Mouse (Mus musculus) mature B cell (primary cell): Measurements from ENCODE around the gene Rabif.
"Not testable (repeated sequence)": the region's sequence is repeated elsewhere in the genome, so short reads cannot be mapped to it uniquely, and the experiment has no call there.

ENCODE experiments used
- in situ Hi-C: fragments of 300-500 bp; cut with MboI; formaldehyde crosslinking; loops from 2 replicates; pipeline ENCODE4 v1.14.3; 2019

The Rabif gene

DNA sequence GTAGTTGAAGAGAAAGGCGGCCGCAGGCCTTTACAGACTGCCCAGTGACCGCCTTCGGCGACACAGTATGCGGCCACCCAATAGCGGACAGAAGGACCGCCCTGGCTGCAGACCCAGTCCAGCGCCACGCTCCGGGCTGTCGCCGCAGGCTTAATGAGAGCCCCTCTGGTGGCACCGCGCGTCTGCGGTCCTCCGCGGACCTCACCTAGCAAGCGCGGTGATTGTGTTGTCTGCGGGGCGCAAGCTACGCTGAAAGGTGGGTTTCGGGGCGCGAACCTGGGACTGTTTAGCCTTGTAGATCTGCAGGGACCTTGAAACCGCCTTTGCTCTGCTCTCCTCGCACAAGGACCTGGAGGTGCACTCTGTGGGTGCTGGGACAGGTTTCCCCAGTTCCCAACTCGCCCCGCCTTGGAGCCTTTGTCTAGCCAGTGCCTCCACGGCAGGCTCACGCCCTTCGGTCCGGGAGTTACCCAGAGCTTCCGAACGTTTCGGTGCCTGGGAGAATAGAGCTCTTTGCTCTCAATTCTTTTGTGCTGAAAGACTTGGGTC, 18.9 kb downstream of the Rabif start:
- in situ Hi-C loops = no loop called here

DNA sequence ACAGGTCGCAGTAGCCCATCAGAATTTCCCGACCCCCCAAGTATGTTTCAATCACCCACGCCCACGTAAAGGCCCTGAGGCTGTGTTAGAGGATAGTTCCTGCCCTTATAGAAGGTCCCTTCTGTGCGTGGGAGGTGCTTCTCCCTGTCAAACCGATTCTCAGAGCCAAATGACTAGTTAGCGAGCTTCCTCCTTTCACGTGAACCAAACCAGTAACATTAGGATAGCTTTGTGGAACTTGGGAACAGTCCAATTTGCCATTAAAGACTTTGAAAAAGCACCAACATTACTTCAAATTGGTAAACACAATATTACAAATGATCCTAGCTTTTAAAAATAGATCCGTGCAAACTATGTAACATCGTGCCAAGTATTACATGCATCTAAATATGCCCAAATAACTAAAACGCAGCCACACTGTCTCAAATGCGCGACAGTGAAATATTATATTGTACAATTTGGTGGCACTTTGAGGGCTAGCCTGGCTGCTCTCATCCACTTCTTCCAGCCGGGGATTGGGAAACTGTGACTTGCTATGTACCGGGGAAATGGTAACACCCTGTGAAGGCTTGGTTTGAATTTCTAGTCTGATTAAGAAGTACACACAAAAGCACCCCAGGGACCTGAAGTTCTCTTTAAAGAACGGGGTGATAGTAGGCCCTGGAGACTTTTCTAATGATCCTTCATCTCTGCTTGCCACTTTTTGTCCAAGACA, 19.6 kb downstream of the Rabif start:
- in situ Hi-C loops = no loop called here

DNA sequence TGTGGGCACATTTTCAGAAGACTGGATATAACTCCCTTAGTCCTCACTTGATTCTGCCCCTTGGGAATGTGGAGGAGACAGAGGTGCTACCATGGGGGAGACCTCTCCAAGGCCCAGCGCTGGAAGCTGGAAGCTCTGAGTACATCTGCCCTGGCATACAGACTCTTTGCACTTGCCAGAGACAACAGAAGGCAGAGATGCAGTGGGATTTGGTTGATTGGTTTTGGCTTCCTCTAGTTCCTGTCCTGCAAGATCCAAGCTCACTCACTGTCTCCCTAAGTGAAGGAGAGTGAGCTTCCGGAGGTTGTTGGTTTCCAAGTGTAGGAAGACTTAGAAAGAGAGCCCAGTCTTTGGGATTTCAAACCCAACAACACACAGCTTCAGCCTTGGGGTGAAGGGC, 21.4 kb downstream of the Rabif start:
- in situ Hi-C loops = no loop called here

DNA sequence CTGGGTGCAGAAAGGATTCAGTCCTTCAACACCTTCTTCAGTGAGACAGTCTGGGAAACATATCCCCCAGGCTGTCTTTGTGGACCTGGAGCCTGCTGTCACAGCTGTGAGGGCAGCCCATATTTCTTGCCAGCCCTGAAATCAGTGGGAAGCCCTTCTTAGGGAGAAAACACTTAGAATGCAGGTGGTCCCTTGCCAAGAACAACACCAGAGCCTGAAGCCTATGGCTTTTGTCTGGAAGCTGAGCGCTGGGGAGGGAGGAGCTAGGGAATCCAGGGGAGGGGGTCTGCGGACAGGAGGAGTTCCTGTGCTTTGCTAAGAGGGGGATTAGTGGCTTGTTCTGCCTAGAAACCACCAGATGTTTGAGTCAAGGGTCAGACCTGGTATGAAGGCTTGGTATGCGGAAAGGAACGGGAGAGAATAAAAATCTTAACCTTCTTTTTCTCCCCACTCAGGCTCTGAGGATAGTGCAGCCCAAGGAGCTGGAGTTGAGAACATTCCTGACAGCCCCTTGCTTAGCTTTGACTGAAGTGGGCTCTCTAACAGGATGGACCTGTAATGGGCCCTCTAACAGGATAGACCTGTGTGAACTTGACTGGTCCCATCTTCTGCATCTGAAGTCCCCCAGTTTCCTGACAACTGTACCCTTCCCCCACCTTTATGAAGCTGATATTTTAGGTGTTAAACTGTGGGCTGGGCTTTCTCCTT, 22.2 kb downstream of the Rabif start:
- in situ Hi-C loops = no loop called here

DNA sequence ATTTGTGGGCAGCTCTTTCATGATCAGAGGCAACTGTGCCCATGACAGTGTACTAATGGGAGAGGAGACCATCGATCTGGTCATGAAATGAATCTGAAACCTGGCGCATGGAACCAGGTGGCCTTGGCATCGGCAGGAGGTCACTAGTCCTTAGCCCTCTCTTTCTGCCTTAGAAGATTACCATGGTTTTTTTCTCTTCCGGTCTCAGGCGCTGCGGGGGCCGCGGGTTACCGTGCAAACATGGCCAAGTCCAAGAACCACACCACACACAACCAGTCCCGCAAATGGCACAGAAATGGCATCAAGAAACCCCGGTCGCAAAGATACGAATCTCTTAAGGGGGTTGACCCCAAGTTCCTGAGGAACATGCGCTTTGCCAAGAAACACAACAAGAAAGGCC, 23.4 kb downstream of the Rabif start:
- in situ Hi-C loops = not testable (repeated sequence)

DNA sequence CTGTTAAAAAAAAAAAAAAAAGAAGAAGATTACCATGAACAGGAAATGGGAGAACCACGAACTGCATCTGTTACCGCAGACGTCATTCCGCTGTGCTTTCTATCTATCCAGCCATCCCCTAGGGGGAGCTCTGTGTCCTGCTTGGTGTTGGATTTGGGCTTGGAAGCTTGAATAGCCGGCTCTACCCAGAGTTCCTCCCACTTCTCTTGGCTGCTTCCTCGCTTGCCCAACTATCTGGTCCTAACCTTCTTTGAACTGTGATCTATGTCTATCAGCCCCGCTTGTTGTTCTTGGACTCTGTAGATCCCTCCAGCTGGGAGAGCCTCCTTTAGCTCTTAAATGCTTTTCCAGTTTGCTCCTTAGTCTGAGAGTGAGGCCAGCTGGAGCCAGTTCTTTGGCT, 24.2 kb downstream of the Rabif start:
- in situ Hi-C loops = no loop called here

DNA sequence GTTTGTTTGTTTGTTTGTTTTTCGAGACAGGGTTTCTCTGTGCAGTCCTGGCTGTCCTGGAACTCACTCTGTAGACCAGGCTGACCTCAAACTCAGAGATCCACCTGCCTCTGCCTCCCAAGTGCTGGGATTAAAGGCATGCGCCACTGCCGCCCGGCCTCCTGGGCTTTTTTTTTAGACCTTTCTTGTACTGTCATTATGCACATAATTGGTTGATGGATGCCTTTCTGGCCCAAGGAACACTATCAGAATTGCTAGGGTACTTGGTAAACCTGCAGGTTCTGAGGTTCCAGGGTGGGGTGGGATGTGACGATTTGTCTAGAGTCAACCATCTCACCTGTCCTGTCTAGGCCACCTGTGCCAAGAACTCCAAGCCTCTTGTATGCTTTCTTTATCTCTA, 24.8 kb downstream of the Rabif start:
- in situ Hi-C loops = not testable (repeated sequence)

DNA sequence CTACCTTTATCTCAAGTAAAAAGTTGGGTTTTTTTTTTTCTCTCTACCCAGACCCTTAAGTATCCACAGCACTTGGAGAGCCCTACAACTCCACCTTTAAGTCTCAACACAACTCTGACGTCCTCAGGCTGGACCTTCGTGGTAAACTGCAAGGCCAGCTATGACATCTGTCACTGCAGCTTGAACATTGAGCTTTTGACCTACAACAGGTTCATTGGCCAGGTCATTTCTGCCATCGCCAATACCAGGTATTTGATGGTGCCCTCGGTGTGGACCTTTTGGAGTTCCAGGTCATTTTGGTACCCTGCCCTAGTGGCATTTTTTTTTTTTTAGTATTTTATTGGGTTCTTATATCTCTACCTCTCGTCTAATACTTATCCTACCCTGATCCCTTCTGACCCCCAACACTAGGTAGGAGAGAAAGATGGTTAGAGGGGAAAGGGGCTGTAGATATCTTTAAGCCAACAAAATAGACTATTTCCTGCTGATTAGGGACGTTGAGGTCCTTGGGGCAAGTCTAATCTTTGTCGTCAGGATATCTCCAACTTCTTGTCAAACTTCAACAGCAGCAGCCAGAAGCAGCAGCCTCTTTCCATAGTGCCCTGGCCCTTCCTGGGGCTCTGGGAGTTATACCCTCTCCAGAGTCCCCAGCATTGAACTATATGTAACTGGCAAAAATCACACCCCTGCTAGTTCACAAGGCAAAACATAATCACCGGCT, 25.7 kb downstream of the Rabif start:
- in situ Hi-C loops = no loop called here

DNA sequence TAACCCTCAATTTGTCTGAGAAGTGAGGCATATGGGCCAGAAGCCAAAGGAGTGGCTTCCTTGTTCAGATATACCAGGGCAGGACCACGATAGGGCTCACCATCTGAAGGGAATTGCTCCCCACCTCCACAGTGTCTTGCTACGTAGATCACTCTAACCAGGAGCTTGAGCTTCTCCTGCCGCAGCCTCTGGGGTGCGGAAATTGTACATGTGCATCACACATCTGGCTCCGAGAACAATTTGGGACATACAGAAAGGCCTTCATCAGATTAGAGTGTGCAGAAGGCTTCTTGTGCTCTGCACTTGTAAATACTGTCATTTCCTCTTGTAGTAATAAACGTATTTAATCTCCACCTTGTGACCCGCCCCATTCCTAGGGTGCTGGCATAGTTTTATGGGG, 26.7 kb downstream of the Rabif start:
- in situ Hi-C loops = no loop called here

DNA sequence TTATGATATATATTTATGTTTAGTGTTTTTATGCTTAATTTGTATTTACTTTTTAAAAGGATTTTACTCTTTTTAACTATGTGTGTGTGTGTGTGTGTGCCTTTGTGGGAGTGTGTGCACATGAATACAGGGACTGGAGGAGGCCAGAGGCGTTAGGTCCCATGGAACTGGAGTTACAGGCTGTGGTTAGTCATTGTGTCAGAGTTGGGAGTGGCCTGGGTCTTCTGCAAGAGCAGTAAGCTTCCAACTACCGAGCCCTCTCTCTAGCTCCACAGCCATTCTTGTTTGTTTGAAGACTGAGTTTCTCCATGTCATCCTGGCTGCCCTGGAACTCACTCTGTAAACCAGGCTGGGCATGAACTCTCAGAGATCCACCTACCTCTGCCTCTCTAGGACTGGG, 27.9 kb downstream of the Rabif start:
- in situ Hi-C loops = no loop called here

DNA sequence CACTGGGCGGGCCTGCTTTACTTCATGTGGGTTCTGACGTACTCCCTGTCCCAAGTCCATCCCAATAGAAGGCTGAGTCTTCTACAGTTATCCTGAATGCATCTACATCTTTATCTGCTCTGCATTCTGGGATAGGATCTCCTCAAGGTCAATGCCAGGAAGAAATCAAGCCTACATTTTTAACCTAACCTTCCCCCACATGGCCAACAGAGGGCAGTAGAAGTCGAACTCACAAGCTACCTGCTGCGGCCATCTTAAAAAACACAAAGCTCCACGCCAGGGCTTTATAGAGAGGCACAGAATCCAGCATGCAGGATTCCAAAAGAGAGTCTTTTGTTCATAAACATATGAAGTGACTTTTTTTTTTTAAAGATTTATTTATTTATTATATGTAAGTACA, 30.0 kb downstream of the Rabif start:
- in situ Hi-C loops = no loop called here

DNA sequence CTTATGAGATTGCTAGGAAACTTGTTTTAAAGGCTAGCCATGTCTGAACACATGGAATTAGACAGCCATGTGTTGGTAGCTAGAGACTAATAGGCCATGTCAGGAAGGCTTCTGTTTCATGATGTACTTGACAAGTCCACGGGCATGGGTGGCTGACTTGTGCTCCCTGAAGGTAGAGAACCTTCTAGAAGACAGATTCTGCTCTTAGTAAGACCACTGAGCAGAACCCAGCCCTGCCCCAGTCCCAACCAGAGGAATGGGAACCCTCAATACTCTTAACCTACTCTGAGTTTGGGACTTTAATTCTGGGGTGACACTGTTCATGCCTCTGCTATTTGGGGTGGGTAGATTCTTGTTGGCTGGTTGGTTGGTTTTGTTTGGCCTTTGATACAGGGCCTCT, 30.6 kb downstream of the Rabif start:
- in situ Hi-C loops = no loop called here

DNA sequence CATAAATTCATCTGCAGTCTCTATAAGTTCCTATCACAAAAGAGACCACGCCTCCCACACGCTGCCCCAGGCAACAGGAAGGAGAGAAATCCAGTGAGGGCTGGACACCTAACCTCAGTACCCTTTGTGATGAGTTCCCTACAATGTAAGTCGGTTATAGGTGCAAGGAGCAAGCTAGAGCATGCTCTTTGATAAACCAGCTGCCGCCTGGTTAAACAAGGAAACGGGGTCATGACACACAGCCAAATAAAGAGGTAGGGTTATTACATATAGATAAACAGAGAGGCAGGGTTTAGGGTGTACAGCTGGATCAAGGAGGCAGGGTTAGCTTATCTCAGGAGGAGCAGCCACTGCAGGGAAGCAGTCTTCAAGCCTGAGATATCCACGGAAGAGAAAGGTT, 32.3 kb downstream of the Rabif start:
- in situ Hi-C loops = no loop called here

DNA sequence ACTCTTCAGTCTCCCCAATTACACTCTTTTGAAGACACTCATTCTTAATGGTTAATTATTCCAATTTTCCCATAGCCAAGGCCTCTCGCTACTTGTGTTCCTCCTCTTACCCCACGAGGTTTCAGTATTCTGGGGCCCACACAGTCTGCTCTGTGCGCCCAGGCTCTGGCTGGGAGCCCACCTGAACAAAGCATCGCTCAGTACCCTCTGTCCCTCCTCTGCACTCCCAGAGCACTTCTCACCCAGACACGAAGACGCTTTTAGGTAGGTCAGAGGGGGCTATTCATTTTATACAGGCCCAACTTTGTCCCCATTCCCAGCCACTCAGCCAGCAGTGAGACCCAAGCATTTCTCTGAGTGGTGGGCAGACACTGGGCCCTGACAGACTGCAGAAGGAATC, 36.2 kb downstream of the Rabif start:
- in situ Hi-C loops = no loop called here

DNA sequence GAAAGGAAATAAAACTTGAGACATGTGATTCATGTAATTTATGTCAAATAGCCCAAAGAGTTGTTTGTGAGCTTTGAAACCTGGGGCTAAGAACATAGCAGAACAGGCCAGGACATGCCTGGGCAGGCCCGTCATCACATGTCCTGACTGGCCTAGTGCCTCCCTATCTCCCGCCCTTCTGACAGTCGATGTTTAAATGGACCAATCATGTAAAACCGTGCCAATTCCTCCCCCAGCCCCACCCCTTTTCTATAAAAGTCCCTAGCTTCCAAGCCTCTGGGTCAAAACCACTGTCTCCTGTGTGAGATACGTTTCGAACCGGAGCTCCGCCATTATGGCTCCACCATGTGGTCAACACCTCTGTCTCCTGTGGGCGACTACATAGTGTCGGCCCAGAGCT, 39.3 kb downstream of the Rabif start:
- in situ Hi-C loops = not testable (repeated sequence)

DNA sequence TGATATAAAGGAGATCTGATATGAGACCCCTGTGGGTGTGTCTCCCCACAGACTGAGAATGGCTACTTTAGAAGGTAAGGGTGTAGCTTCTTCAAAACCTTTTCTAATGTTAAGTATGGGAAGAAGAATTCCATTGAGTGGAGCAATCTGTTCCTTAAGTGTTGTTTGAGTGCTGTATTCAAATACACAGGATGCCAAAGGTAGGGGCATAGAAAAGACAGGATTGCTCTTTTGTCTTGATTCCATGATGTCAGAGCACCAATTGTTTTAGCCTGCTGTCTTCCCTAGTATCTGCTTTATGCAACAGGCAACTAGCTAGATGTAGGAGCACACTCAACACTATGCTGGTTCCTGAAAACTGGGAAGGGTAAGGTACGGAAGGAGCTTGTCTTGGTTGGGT, 40.6 kb downstream of the Rabif start:
- in situ Hi-C loops = no loop called here

DNA sequence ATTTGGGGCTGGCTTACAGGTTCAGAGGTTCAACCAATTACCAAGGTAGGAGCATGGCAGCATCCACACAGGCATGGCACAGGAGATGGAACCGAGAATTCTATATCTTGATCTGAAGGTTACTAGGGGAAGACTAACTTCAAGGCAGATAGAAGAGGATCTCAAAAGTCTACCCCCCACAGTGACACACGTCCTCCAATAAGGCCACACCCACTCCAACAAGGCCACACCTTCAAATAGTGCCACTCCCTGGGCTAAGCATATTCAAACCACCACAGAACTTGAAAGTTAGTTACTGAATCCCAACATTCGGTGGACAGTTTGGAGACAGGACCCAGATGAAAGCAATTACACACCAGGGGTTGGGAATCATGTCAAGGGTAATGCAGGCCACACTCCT, 41.1 kb downstream of the Rabif start:
- in situ Hi-C loops = no loop called here

DNA sequence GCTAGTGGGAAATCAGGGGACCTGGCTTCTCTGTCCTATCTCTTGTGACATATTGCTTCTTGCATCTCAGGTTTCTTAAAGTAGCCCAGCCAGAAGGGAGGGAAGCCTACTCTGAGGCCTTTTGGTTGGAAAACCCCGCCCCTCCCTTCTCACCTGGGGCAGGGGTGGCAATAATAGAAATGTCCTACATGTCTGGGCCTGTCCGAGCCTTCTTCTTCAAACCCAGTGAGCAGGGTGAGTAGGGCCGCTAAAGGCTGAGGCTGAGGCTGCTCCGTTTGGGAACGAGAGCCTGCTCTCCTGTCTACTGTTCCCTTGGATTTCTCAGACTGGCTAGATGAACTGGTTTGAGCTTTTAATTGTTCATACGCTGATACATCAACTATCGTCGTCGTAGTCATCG, 46.2 kb downstream of the Rabif start:
- in situ Hi-C loops = no loop called here

DNA sequence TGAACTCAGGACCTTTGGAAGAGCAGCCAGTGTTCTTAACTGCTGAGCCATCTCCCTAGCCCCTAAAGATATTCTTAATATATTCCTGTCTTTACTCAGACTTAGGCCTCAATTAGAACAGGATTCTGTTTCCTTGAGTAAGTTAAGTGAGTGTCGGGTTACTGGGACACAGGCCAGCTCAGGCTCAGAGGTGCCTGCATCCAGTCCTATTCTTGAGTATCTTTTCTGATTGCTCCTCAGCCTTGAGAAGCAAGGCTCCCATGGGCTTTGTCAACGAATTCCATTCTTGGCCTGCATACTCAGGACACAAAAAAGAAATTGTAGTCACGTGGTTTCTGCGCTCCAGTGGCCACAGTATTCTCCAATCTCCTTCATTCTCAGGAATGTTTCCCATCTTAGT, 53.8 kb downstream of the Rabif start:
- in situ Hi-C loops = no loop called here

DNA sequence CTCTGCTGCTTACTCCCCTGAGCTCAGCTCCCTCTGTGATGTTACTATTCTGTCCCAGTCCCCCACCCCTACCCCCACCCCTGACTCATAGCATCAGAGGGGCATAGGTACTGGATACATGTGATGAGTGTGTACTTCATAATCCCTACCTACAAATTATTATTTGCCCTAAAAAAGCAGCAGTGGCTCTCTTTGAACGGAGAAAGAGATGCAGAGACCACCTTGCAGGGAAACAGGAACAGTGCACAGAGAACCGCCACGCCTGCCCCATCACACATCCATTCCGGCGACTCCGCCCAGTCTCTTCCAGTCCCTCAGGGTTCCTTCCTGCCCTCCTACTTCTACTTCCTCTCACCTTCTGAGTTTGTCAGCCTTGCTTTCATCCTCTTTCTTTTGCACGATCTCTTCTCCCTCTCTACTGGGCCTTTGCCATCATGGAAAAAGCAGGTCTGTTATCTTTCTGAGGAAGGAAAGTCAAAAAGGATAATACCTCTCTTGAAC, 55.2 kb downstream of the Rabif start, which contains the start of gene Mgat4e:
Mgat4e (minus strand) TSS at position 51 of the 501 bp plus-strand sequence.
- in situ Hi-C loops = no loop called here

DNA sequence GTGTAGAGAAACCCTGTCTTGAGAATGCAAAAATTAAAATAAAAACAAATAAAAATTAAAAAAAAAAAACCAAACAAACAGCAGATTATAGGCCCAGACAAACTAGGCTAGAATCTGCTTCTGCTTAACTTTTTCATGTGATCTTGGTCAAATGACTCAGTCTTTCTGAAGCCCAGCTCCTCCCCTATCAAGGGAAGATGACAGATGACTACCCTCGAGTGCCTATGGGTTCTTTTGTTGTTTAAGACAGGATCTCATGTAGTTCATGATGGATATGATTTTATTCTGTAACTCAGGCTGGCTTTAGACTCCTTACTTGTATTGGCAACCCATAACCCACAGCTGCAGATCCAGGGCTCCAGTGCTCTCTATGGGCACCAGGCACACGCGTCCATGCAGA, 57.4 kb downstream of the Rabif start:
- in situ Hi-C loops = no loop called here

DNA sequence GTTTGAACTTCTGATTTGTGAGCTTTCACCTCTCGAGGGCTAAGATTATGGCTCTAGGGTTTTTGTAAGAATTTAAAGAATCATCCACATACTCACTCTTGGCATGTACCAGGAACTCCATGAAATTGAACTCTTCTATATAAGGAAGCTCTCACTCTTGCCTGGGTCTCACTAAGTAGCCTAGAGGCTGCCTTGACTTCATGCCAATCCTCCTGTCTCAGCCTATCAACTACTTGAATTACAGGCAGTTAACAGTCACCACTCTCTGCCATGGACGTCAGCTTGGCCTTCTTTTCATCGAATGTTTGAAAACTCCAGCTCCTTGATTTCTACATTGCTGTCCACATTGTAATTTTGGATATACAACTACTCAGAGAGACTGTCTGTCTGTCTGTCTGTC, 57.9 kb downstream of the Rabif start:
- in situ Hi-C loops = no loop called here
